Mouse (Mus musculus): ENCODE data around the gene Kcnip1. TPM values are rescaled to one million over a fixed set of nuclear protein-coding genes. Genes with fewer than 3 reads are reported as not detected.

Kcnip1 gene
- total and polyA plus RNA-seq, 2 experiments: not detected

- Histone ChIP-seq H3K27me3 (ENCODE audit: control insufficient read depth, insufficient read depth, low read length) (no peaks in the 10 kb centered on the region), H3K4me1 (ENCODE audit: control insufficient read depth, insufficient read depth, low read length) (no peaks in the 10 kb centered on the region)
These were observed 163.2 kb downstream of the Kcnip1 start for GRCm38 (mm10) chr11:33829774-33830173.

DNA sequence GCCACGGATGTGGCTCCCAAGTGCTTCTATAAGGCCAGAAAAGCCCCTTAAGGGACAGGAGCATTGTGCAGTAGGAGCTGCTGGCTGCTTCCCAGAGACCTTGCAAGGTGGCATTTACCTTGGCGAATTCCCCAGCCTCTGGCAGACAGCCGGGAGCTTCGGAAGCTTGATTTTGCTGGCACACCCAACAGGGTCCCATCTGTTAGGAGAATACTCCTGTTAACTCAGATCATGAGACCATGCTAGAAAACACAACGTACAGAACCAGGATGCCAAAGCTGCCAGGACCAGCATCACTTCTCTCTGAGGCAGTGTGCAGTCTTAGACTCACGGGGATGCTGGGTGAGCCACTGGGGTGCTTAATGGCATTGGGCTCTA is 165.1 kb downstream of the Kcnip1 start:
- Histone ChIP-seq H3K27me3 (ENCODE audit: control insufficient read depth, insufficient read depth, low read length) (no peaks in the 10 kb centered on the region), H3K36me3 (ENCODE audit: control insufficient read depth, insufficient read depth, low read length) (no peaks in the 10 kb centered on the region), H3K4me3 (ENCODE audit: insufficient read depth, low read depth, low read length) (no peak overlapping the region), H3K79me2 (ENCODE audit: control insufficient read depth, insufficient read depth, low read length) (no peaks in the 10 kb centered on the region), H3K9ac (ENCODE audit: low read depth, low read length) (no peak overlapping the region), H3K4me1 (ENCODE audit: control insufficient read depth, insufficient read depth, low read length) (no peaks in the 10 kb centered on the region), H3K27ac (replicated peaks; ENCODE audit: insufficient read depth, low read depth, low read length) (no peak overlapping the region)
- TF ChIP-seq CTCF (IDR thresholded peaks at IDR 0.05; ENCODE audit: low read depth, low read length) (no peak), POLR2A (IDR thresholded peaks at IDR 0.05; ENCODE audit: extremely low read depth, insufficient read depth, low read length) (no peak)
- 42% methylated on average over 6 of the region's 6 CpGs for WGBS
- DNase-seq (ENCODE audit: extremely low read depth, low read depth, low spot score): peak; percentile 8

More at GRCm38 (mm10) chr11:33829774-33830173, 163.2 kb downstream of the Kcnip1 start:
- Histone ChIP-seq H3K79me2 (ENCODE audit: control insufficient read depth, insufficient read depth, low read length) (no peaks in the 10 kb centered on the region), H3K4me3 (ENCODE audit: insufficient read depth, low read depth, low read length) (no peak overlapping the region), H3K27ac (replicated peaks; ENCODE audit: insufficient read depth, low read depth, low read length) (no peak overlapping the region), H3K36me3 (ENCODE audit: control insufficient read depth, insufficient read depth, low read length) (no peaks in the 10 kb centered on the region), H3K9ac (ENCODE audit: low read depth, low read length) (no peak overlapping the region)
- TF ChIP-seq CTCF (IDR thresholded peaks at IDR 0.05; ENCODE audit: low read depth, low read length) (no peak), POLR2A (IDR thresholded peaks at IDR 0.05; ENCODE audit: extremely low read depth, insufficient read depth, low read length) (no peak)
- 58% methylated on average over 2 of the region's 2 CpGs for WGBS
- DNase-seq (ENCODE audit: extremely low read depth, low read depth, low spot score): no peak

DNA sequence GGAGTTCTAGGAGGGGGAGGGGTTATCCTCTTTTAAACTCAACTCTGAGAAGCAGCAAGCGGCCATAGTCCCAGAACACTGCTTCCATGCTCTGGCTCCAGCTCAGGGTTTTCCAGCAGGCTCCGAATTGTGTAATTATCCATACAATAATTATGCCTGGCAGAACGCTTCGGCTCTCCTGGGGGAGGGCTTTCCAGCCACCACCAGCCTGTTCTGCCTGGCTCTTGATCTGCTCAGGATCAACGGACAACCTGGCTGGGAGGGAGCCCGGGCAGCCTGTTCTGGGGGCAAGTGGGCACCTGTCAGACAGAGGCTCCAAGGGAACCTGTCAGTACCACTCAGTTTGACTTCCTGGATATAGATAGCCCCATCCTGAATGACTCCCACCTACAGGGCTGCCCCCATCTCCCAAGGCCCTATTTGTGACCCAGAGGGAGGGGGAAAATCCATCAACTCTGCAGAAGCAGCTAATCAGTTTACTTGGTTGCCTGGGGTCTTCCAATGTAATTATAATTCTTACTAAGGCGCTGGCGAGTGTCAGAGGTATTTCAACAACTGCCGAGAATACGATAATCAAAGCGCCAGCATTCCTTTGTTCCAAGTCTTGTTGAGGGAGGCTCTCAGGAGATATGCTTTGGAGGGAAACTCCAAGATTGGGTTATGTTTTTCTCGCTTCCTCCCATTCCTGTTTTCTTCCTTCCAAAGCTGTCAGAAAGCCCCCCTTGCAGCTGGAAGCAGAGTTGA is 165.7 kb downstream of the Kcnip1 start:
- no peak overlapping the region for H3K27ac ChIP-seq (replicated peaks; ENCODE audit: insufficient read depth, low read depth, low read length)
- no peak for DNase-seq (ENCODE audit: extremely low read depth, low read depth, low spot score)

DNA sequence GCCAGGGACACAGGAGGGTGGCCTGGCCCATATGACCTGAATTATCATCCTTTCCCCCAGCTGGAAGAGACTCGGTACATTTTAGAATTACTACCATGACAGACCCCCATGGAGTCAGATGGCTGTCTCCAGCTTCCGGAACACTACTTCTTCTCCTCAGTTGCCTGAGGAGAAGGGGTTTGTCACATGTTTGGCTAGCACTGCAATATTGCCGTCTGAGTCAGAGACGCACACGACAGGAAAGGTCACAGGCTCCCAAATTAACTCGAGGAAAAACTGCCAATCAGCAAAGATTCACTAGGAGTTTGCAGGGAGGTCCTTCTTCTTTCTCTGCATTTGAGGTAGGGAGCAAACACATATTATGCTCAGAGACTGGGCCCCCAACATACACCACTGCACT is 168.2 kb downstream of the Kcnip1 start:
- Histone ChIP-seq H3K36me3 (ENCODE audit: control insufficient read depth, insufficient read depth, low read length) (no peaks in the 10 kb centered on the region), H3K4me3 (ENCODE audit: insufficient read depth, low read depth, low read length) (no peak overlapping the region), H3K9ac (ENCODE audit: low read depth, low read length) (no peak overlapping the region), H3K4me1 (ENCODE audit: control insufficient read depth, insufficient read depth, low read length) (no peaks in the 10 kb centered on the region), H3K79me2 (ENCODE audit: control insufficient read depth, insufficient read depth, low read length) (no peaks in the 10 kb centered on the region), H3K27ac (replicated peaks; ENCODE audit: insufficient read depth, low read depth, low read length) (no peak overlapping the region), H3K27me3 (ENCODE audit: control insufficient read depth, insufficient read depth, low read length) (no peaks in the 10 kb centered on the region)
- TF ChIP-seq POLR2A (IDR thresholded peaks at IDR 0.05; ENCODE audit: extremely low read depth, insufficient read depth, low read length) (no peak), CTCF (IDR thresholded peaks at IDR 0.05; ENCODE audit: low read depth, low read length) (no peak)
- WGBS: 56% methylated on average over 6 of the region's 6 CpGs
- DNase-seq (ENCODE audit: extremely low read depth, low read depth, low spot score): no peak

More for the DNA sequence above, 165.7 kb downstream of the Kcnip1 start:
- no peak overlapping the region for H3K4me3 ChIP-seq (ENCODE audit: insufficient read depth, low read depth, low read length)
- no peaks in the 10 kb centered on the region for H3K79me2 ChIP-seq (ENCODE audit: control insufficient read depth, insufficient read depth, low read length)
- H3K36me3 ChIP-seq (ENCODE audit: control insufficient read depth, insufficient read depth, low read length): no peaks in the 10 kb centered on the region
- no peak for TF ChIP-seq CTCF (IDR thresholded peaks at IDR 0.05; ENCODE audit: low read depth, low read length)
- TF ChIP-seq POLR2A (IDR thresholded peaks at IDR 0.05; ENCODE audit: extremely low read depth, insufficient read depth, low read length): no peak
- no peak overlapping the region for H3K9ac ChIP-seq (ENCODE audit: low read depth, low read length)
- H3K27me3 ChIP-seq (ENCODE audit: control insufficient read depth, insufficient read depth, low read length): no peaks in the 10 kb centered on the region
- 70% methylated on average over 12 of the region's 12 CpGs for whole genome bisulfite sequencing
- H3K4me1 ChIP-seq (ENCODE audit: control insufficient read depth, insufficient read depth, low read length): no peaks in the 10 kb centered on the region

DNA sequence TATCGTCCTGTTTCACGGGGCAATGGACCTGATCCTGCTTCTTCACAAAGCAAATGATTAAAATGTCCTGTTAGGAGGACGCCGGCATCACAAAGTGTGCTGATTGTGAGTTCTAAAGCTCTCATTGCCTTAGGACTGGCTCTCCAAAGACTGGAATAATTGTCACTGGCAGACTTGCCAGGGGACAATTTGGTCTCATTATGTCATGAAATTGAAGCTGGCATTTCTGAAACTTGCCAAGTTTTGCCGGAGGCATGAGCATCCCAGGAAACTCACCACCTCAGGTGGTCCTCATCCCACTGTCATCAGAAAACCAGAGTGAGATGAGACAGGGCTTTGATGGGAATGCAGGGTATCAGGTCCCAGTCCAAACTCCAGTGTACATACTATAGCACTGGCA is 171.6 kb downstream of the Kcnip1 start:
- no peak for TF ChIP-seq CTCF (IDR thresholded peaks at IDR 0.05; ENCODE audit: low read depth, low read length)
- TF ChIP-seq POLR2A (IDR thresholded peaks at IDR 0.05; ENCODE audit: extremely low read depth, insufficient read depth, low read length): no peak
- no peaks in the 10 kb centered on the region for H3K79me2 ChIP-seq (ENCODE audit: control insufficient read depth, insufficient read depth, low read length)
- no peaks in the 10 kb centered on the region for H3K36me3 ChIP-seq (ENCODE audit: control insufficient read depth, insufficient read depth, low read length)
- 83% methylated on average over 5 of the region's 5 CpGs for WGBS
- no peak overlapping the region for H3K4me3 ChIP-seq (ENCODE audit: insufficient read depth, low read depth, low read length)
- no peak for DNase-seq (ENCODE audit: extremely low read depth, low read depth, low spot score)
- no peak overlapping the region for H3K27ac ChIP-seq (replicated peaks; ENCODE audit: insufficient read depth, low read depth, low read length)
- no peak overlapping the region for H3K9ac ChIP-seq (ENCODE audit: low read depth, low read length)
- H3K4me1 ChIP-seq (ENCODE audit: control insufficient read depth, insufficient read depth, low read length): no peaks in the 10 kb centered on the region
- no peaks in the 10 kb centered on the region for H3K27me3 ChIP-seq (ENCODE audit: control insufficient read depth, insufficient read depth, low read length)

GRCm38 (mm10) chr11:33820876-33821275 is 172.1 kb downstream of the Kcnip1 start:
- no peak for DNase-seq (ENCODE audit: extremely low read depth, low read depth, low spot score)
- H3K36me3 ChIP-seq (ENCODE audit: control insufficient read depth, insufficient read depth, low read length): no peaks in the 10 kb centered on the region
- no peak overlapping the region for H3K9ac ChIP-seq (ENCODE audit: low read depth, low read length)
- no peaks in the 10 kb centered on the region for H3K27me3 ChIP-seq (ENCODE audit: control insufficient read depth, insufficient read depth, low read length)
- H3K4me3 ChIP-seq (ENCODE audit: insufficient read depth, low read depth, low read length): no peak overlapping the region
- no peak overlapping the region for H3K27ac ChIP-seq (replicated peaks; ENCODE audit: insufficient read depth, low read depth, low read length)
- 85% methylated on average over 7 of the region's 7 CpGs for WGBS
- no peaks in the 10 kb centered on the region for H3K4me1 ChIP-seq (ENCODE audit: control insufficient read depth, insufficient read depth, low read length)
- TF ChIP-seq CTCF (IDR thresholded peaks at IDR 0.05; ENCODE audit: low read depth, low read length): no peak
- TF ChIP-seq POLR2A (IDR thresholded peaks at IDR 0.05; ENCODE audit: extremely low read depth, insufficient read depth, low read length): no peak
- H3K79me2 ChIP-seq (ENCODE audit: control insufficient read depth, insufficient read depth, low read length): no peaks in the 10 kb centered on the region
